Mouse (Mus musculus) midbrain, embryonic 11.5 days (tissue): ENCODE data around the gene Galnt3. TPM values are rescaled to one million over a fixed set of nuclear protein-coding genes. Genes with fewer than 3 reads are reported as not detected.

Source experiments
- ATAC-seq: fragments of 200-750 bp; cut with Nextera tagmentation; 2 replicates; pipeline ENCODE4 v1.8.0; 2017; ENCODE audit warnings: moderate TSS enrichment, moderate library complexity; ENCODE audit not compliant: low FRiP score
- DNase-seq: peaks from one replicate; pipeline ENCODE4 v3.0.0; 2015; ENCODE audit warnings: low spot score; ENCODE audit errors: missing footprints
- H3K27ac ChIP-seq: fragments of 300-500 bp; sonication (generic); 2 replicates; pipeline ENCODE4 v1.5.1; 2014; ENCODE audit warnings: low read depth, low read length
- H3K27me3 ChIP-seq: fragments of 300-500 bp; sonication (generic); 2 replicates; pipeline ENCODE4 v1.6.1; 2014; ENCODE audit warnings: mild to moderate bottlenecking, low read length, moderate library complexity, mixed read lengths; ENCODE audit not compliant: control insufficient read depth, insufficient read depth
- H3K36me3 ChIP-seq: fragments of 300-500 bp; sonication (generic); 2 replicates; pipeline ENCODE4 v1.6.1; 2014; ENCODE audit warnings: mild to moderate bottlenecking, low read length, moderate library complexity, mixed read lengths; ENCODE audit not compliant: control insufficient read depth, insufficient read depth
- H3K4me1 ChIP-seq: fragments of 300-500 bp; sonication (generic); 2 replicates; pipeline ENCODE4 v1.6.1; 2014; ENCODE audit warnings: low read length; ENCODE audit not compliant: control insufficient read depth, insufficient read depth
- H3K4me2 ChIP-seq: fragments of 300-500 bp; sonication (generic); 2 replicates; pipeline ENCODE4 v1.6.1; 2014; ENCODE audit warnings: mild to moderate bottlenecking, moderate library complexity
- H3K4me3 ChIP-seq: fragments of 300-500 bp; sonication (generic); 2 replicates; pipeline ENCODE4 v1.5.1; 2014; ENCODE audit warnings: low read depth, low read length
- H3K9ac ChIP-seq: fragments of 300-500 bp; sonication (generic); 2 replicates; pipeline ENCODE4 v1.6.1; 2014; ENCODE audit warnings: low read length
- H3K9me3 ChIP-seq: fragments of 300-500 bp; sonication (generic); 2 replicates; pipeline ENCODE4 v1.6.1; 2016; ENCODE audit warnings: low read length; ENCODE audit not compliant: control insufficient read depth
- WGBS: fragments of 180-500 bp; shearing (Covaris S2); extraction: QIAGEN DNeasy Blood & Tissue Kit; methylation state at CpG from one replicate; pipeline ENCODE4 v1.1.7; 2014; 5-methylcytosine and 5-hydroxymethylcytosine counted together
- polyA plus RNA-seq: library from polyadenylated mRNA; unstranded; fragments of >200 nt; fragmentation: Nextera tagmentation; extraction: Ambion mirVana; gene quantifications from 2 replicates; pipeline ENCODE4 v1.2.1, GENCODE M21; 2014

Galnt3 gene
- 0.37 and 1.1 TPM in 2 replicates for polyA plus RNA-seq

GRCm38 (mm10) chr2:66124591-66125271 lies at the start of gene Galnt3:
TSS of gene Galnt3 (minus strand) at chr2:66124994.
- DNase-seq (peak; percentile 94), ATAC-seq (peak; percentile 77)
- H3K9me3 ChIP-seq: no peaks in the 10 kb centered on the region
- peak within 1 kb of the TSS; percentile 100 for H3K4me2 ChIP-seq
- peak within 1 kb of the TSS; percentile 61 for H3K9ac ChIP-seq
- H3K4me3 ChIP-seq: peak within 1 kb of the TSS; percentile 73
- peaks cover 5% of the 10 kb centered on the region; the same call in 1 of the 2 replicates for H3K4me1 ChIP-seq
- WGBS: under 1% methylated on average over 61 of the region's 74 CpGs
- no peak within 1 kb of the TSS for H3K27ac ChIP-seq
- H3K36me3 ChIP-seq: no peaks in the 10 kb centered on the region
- peaks cover 27% of the 10 kb centered on the region for H3K27me3 ChIP-seq

GRCm38 (mm10) chr2:66173134-66173533 lies 48.3 kb upstream of the Galnt3 start:
- no peak overlapping the region for H3K4me3 ChIP-seq
- H3K9ac ChIP-seq: no peak overlapping the region
- no peak overlapping the region for H3K27ac ChIP-seq
- no peak for ATAC-seq
- peaks cover 9% of the 10 kb centered on the region for H3K4me1 ChIP-seq
- no peaks in the 10 kb centered on the region for H3K9me3 ChIP-seq
- no peak overlapping the region for H3K4me2 ChIP-seq
- no peak for DNase-seq
- 78% methylated on average over 5 of the region's 5 CpGs for WGBS
- H3K27me3 ChIP-seq: no peaks in the 10 kb centered on the region
- no peaks in the 10 kb centered on the region for H3K36me3 ChIP-seq

- no peak for ATAC-seq
- H3K9me3 ChIP-seq: no peaks in the 10 kb centered on the region
Observed at GRCm38 (mm10) chr2:66171643-66172042, 46.8 kb upstream of the Galnt3 start.

GRCm38 (mm10) chr2:66170721-66171120 lies 45.9 kb upstream of the Galnt3 start:
- no peaks in the 10 kb centered on the region for H3K27me3 ChIP-seq
- H3K4me3 ChIP-seq: no peak overlapping the region
- H3K9me3 ChIP-seq: no peaks in the 10 kb centered on the region
- DNase-seq (no peak), ATAC-seq (no peak)
- no peaks in the 10 kb centered on the region for H3K4me1 ChIP-seq
- 88% methylated on average over 11 of the region's 11 CpGs for WGBS
- no peak overlapping the region for H3K4me2 ChIP-seq
- no peaks in the 10 kb centered on the region for H3K36me3 ChIP-seq
- no peak overlapping the region for H3K27ac ChIP-seq
- no peak overlapping the region for H3K9ac ChIP-seq

More at GRCm38 (mm10) chr2:66171643-66172042, 46.8 kb upstream of the Galnt3 start:
- 90% methylated on average over 3 of the region's 3 CpGs for WGBS
- no peak overlapping the region for H3K9ac ChIP-seq
- H3K36me3 ChIP-seq: no peaks in the 10 kb centered on the region
- no peak overlapping the region for H3K4me3 ChIP-seq
- no peaks in the 10 kb centered on the region for H3K4me1 ChIP-seq
- DNase-seq: no peak
- no peak overlapping the region for H3K4me2 ChIP-seq
- H3K27me3 ChIP-seq: no peaks in the 10 kb centered on the region
- H3K27ac ChIP-seq: no peak overlapping the region

GRCm38 (mm10) chr2:66165025-66165424 lies 40.2 kb upstream of the Galnt3 start:
- no peaks in the 10 kb centered on the region for H3K4me1 ChIP-seq
- no peaks in the 10 kb centered on the region for H3K27me3 ChIP-seq
- no peak overlapping the region for H3K4me3 ChIP-seq
- no peaks in the 10 kb centered on the region for H3K9me3 ChIP-seq
- H3K36me3 ChIP-seq: no peaks in the 10 kb centered on the region
- no peak overlapping the region for H3K27ac ChIP-seq
- H3K4me2 ChIP-seq: no peak overlapping the region
- DNase-seq (no peak), ATAC-seq (no peak)
- WGBS: 96% methylated on average over 8 of the region's 8 CpGs
- no peak overlapping the region for H3K9ac ChIP-seq

DNA sequence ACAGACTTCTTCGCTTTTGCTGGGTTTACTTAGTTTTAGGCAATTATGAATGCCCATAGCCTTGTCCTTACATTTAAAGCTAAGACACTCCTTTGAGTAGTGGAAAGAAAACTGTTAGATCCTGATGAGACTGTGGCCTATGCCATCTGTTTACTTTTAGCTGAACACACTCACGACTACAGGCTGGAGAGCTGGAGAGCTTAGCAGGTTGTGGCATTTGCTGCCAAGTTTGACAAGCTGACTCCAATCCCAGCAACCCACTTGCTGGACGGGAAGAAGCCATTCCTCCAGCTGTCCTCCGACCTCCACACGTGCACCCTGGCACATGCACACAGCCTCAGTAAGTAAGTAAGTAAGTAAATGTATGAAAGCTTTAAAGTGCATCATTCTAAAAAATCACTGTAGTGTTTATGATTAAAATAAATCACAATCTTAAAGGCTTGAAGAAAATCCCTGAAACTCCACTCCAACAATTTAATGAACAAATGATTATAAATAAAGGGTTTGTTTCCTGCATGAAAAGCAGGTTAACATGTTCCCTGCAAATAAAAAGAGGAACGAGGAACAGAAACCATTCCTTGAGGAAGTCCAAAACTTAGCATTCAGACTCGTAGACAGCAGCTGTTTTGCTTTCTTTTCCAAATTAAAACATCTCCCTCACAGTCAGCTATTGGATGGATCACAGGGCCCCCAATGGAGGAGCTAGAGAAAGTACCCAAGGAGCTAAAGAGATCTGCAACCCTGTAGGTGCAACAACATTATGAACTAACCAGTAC lies 33.5 kb upstream of the Galnt3 start:
- DNase-seq (no peak), ATAC-seq (no peak)
- Histone ChIP-seq H3K36me3 (no peaks in the 10 kb centered on the region), H3K27ac (no peak overlapping the region), H3K9ac (no peak overlapping the region), H3K27me3 (no peaks in the 10 kb centered on the region), H3K4me1 (no peaks in the 10 kb centered on the region), H3K4me3 (no peak overlapping the region), H3K4me2 (no peak overlapping the region), H3K9me3 (no peaks in the 10 kb centered on the region)
- WGBS: 78% methylated on average over 7 of the region's 7 CpGs

GRCm38 (mm10) chr2:66151436-66151835 lies 26.6 kb upstream of the Galnt3 start:
- H3K9ac ChIP-seq: no peak overlapping the region
- ATAC-seq (no peak), DNase-seq (no peak)
- H3K36me3 ChIP-seq: no peaks in the 10 kb centered on the region
- H3K4me3 ChIP-seq: no peak overlapping the region
- no peak overlapping the region for H3K4me2 ChIP-seq
- H3K4me1 ChIP-seq: no peaks in the 10 kb centered on the region
- WGBS: 83% methylated on average over 2 of the region's 2 CpGs
- no peaks in the 10 kb centered on the region for H3K9me3 ChIP-seq
- H3K27ac ChIP-seq: no peak overlapping the region
- H3K27me3 ChIP-seq: no peaks in the 10 kb centered on the region

- Histone ChIP-seq H3K9ac (no peak overlapping the region), H3K27me3 (no peaks in the 10 kb centered on the region), H3K4me1 (no peaks in the 10 kb centered on the region), H3K4me2 (no peak overlapping the region), H3K4me3 (no peak overlapping the region), H3K9me3 (no peaks in the 10 kb centered on the region), H3K27ac (no peak overlapping the region), H3K36me3 (no peaks in the 10 kb centered on the region)
- DNase-seq (no peak), ATAC-seq (no peak)
- 76% methylated on average over 3 of the region's 3 CpGs for WGBS
Observed at GRCm38 (mm10) chr2:66150531-66150930, 25.7 kb upstream of the Galnt3 start.

DNA sequence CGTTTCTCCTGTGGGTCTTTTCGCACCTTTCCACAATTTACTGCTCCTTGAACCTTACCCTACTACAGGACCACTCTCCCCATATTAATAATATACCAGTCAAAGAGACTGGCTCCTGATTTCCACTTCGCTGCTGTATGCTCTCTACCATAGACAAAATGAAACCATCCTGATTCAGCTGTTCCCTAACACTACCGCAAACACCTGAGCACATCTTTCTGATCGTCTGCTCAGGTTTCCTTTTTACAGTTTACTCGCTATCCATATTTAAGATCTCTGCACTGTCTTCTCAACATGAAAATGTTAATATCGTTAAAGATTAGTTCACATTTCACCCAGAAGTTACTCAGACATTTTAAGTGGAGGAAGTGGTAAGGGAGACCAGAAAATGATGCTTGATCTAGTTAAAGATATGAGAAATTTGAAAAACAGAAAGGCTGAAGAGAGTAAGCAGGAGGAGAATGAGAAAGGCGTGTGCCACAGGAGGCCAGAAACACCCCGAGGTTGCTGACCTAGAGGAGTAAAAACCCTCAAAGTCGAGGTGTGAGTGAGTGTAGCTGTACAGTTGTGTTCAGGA lies 23.9 kb upstream of the Galnt3 start:
- H3K36me3 ChIP-seq: no peaks in the 10 kb centered on the region
- 84% methylated on average over 10 of the region's 10 CpGs for WGBS
- H3K9ac ChIP-seq: no peak overlapping the region
- DNase-seq (no peak), ATAC-seq (no peak)
- H3K4me3 ChIP-seq: no peak overlapping the region
- H3K9me3 ChIP-seq: no peaks in the 10 kb centered on the region
- no peak overlapping the region for H3K4me2 ChIP-seq
- no peak overlapping the region for H3K27ac ChIP-seq
- no peaks in the 10 kb centered on the region for H3K4me1 ChIP-seq
- no peaks in the 10 kb centered on the region for H3K27me3 ChIP-seq
